Mouse (Mus musculus): ENCODE results near the gene Fam161b. TPM values are rescaled to one million over a fixed set of nuclear protein-coding genes. Genes with fewer than 3 reads are reported as not detected.

The Fam161b gene
- total and polyA plus RNA-seq, 2 experiments from 2014 or later: 9.2 to 9.7 TPM

DNA sequence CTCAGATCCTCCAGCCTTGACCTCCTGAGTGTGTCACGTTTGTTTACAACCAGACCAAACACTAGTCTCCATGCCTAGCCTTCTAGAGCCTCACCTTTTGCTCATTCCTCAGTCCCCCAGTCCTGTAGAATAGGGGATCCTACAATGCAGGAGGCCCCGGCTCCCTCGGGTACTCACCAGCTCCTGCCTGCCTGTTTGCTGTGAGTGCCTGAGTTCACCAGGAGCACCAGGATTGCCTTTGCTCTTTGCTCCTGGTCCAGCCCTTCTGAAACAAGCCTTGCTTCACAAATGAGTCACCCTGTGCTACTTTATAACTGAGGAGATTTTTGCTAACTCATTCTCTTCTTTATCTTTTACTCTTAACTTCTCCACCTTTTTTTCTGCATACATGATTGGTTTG, 39.0 kb upstream of the Fam161b start:
- 72% methylated on average over 3 of the region's 3 CpGs for WGBS
- no peak overlapping the region for H3K9ac ChIP-seq
- ATAC-seq (no peak), DNase-seq (no peak)
- no peaks in the 10 kb centered on the region for H3K9me3 ChIP-seq (ENCODE audit: low read length)
- no peaks in the 10 kb centered on the region for H3K36me3 ChIP-seq (ENCODE audit: insufficient read depth)
- no peak overlapping the region for H3K4me3 ChIP-seq (ENCODE audit: low read depth, low read length)
- H3K27me3 ChIP-seq (ENCODE audit: insufficient read depth, low read length): no peaks in the 10 kb centered on the region
- no peak for TF ChIP-seq CTCF (IDR thresholded peaks at IDR 0.05; ENCODE audit: low read depth)
- H3K4me2 ChIP-seq (ENCODE audit: low read depth): no peak overlapping the region
- no peaks in the 10 kb centered on the region for H3K4me1 ChIP-seq (ENCODE audit: insufficient read depth)
- H3K27ac ChIP-seq (ENCODE audit: low read depth, low read length): no peak overlapping the region

DNA sequence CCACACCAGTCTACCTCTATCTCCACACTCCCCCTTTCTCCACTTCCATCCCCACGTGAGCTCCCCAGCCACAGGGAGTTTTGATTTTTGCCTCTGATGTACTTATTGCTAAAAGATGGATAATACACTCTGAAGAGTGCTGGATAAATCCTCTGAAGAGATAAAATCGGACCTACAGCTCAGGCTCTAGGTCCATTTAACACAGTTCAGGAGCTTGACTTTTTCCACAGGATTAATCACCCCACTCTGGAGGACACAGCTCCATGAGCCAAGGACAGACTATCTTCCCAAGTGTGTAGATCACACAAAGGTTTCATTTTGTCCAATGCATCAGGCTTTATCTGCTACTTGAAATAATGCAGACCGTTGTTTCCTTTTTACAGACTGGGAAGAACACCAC, 38.4 kb upstream of the Fam161b start:
- Histone ChIP-seq H3K36me3 (ENCODE audit: insufficient read depth) (no peaks in the 10 kb centered on the region), H3K9ac (no peak overlapping the region), H3K4me1 (ENCODE audit: insufficient read depth) (no peaks in the 10 kb centered on the region), H3K27ac (ENCODE audit: low read depth, low read length) (no peak overlapping the region), H3K27me3 (ENCODE audit: insufficient read depth, low read length) (no peaks in the 10 kb centered on the region), H3K9me3 (ENCODE audit: low read length) (no peaks in the 10 kb centered on the region), H3K4me3 (ENCODE audit: low read depth, low read length) (no peak overlapping the region), H3K4me2 (ENCODE audit: low read depth) (no peak overlapping the region)
- no peak for TF ChIP-seq CTCF (IDR thresholded peaks at IDR 0.05; ENCODE audit: low read depth)
- 86% methylated on average over 3 of the region's 3 CpGs for WGBS
- DNase-seq (no peak), ATAC-seq (no peak)

GRCm38 (mm10) chr12:84399663-84400062, 38.0 kb upstream of the Fam161b start:
- no peaks in the 10 kb centered on the region for H3K9me3 ChIP-seq (ENCODE audit: low read length)
- no peaks in the 10 kb centered on the region for H3K27me3 ChIP-seq (ENCODE audit: insufficient read depth, low read length)
- H3K4me1 ChIP-seq (ENCODE audit: insufficient read depth): no peaks in the 10 kb centered on the region
- no peak overlapping the region for H3K4me2 ChIP-seq (ENCODE audit: low read depth)
- H3K9ac ChIP-seq: no peak overlapping the region
- TF ChIP-seq CTCF (IDR thresholded peaks at IDR 0.05; ENCODE audit: low read depth): no peak
- no peak overlapping the region for H3K4me3 ChIP-seq (ENCODE audit: low read depth, low read length)
- DNase-seq: no peak
- H3K36me3 ChIP-seq (ENCODE audit: insufficient read depth): no peaks in the 10 kb centered on the region
- WGBS: 85% methylated on average over 9 of the region's 9 CpGs
- no peak overlapping the region for H3K27ac ChIP-seq (ENCODE audit: low read depth, low read length)
- no peak for ATAC-seq

- Histone ChIP-seq H3K27ac (ENCODE audit: low read depth, low read length) (no peak overlapping the region), H3K36me3 (ENCODE audit: insufficient read depth) (no peaks in the 10 kb centered on the region), H3K9ac (no peak overlapping the region), H3K4me2 (ENCODE audit: low read depth) (no peak overlapping the region), H3K4me1 (ENCODE audit: insufficient read depth) (no peaks in the 10 kb centered on the region), H3K9me3 (ENCODE audit: low read length) (no peaks in the 10 kb centered on the region), H3K27me3 (ENCODE audit: insufficient read depth, low read length) (no peaks in the 10 kb centered on the region), H3K4me3 (ENCODE audit: low read depth, low read length) (no peak overlapping the region)
- ATAC-seq (no peak), DNase-seq (no peak)
- TF ChIP-seq CTCF (IDR thresholded peaks at IDR 0.05; ENCODE audit: low read depth): no peak
- 85% methylated on average over 9 of the region's 9 CpGs for WGBS
These were observed 37.5 kb upstream of the Fam161b start for GRCm38 (mm10) chr12:84399135-84399534.

DNA sequence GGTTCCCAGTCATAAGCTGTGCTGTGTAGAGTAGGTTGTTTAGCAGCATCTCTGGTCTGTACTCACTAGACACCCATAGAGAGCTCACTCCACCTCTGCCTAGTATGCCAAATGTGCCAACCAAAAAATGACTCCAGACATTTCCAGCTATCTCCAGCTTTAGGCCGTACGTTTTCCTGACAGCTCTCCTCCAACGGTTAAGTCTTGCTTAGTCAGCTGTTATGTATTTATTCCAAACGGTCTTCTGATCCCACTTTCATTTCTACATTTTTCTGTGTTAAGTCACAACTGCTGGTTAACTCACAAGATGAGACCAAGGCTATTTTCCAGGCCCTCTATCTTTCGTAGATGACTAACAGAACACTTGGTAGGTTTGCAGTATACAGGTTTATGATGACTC, 37.0 kb upstream of the Fam161b start:
- DNase-seq (no peak), ATAC-seq (no peak)
- no peak overlapping the region for H3K9ac ChIP-seq
- TF ChIP-seq CTCF (IDR thresholded peaks at IDR 0.05; ENCODE audit: low read depth): no peak
- H3K4me2 ChIP-seq (ENCODE audit: low read depth): no peak overlapping the region
- H3K36me3 ChIP-seq (ENCODE audit: insufficient read depth): no peaks in the 10 kb centered on the region
- no peaks in the 10 kb centered on the region for H3K4me1 ChIP-seq (ENCODE audit: insufficient read depth)
- H3K27me3 ChIP-seq (ENCODE audit: insufficient read depth, low read length): no peaks in the 10 kb centered on the region
- 90% methylated on average over 5 of the region's 5 CpGs for WGBS
- no peak overlapping the region for H3K4me3 ChIP-seq (ENCODE audit: low read depth, low read length)
- H3K9me3 ChIP-seq (ENCODE audit: low read length): no peaks in the 10 kb centered on the region
- no peak overlapping the region for H3K27ac ChIP-seq (ENCODE audit: low read depth, low read length)

GRCm38 (mm10) chr12:84397685-84398084, 36.1 kb upstream of the Fam161b start:
- no peaks in the 10 kb centered on the region for H3K4me1 ChIP-seq (ENCODE audit: insufficient read depth)
- H3K9me3 ChIP-seq (ENCODE audit: low read length): no peaks in the 10 kb centered on the region
- TF ChIP-seq CTCF (IDR thresholded peaks at IDR 0.05; ENCODE audit: low read depth): no peak
- no peaks in the 10 kb centered on the region for H3K27me3 ChIP-seq (ENCODE audit: insufficient read depth, low read length)
- no peaks in the 10 kb centered on the region for H3K36me3 ChIP-seq (ENCODE audit: insufficient read depth)
- H3K4me3 ChIP-seq (ENCODE audit: low read depth, low read length): no peak overlapping the region
- ATAC-seq (no peak), DNase-seq (no peak)
- H3K4me2 ChIP-seq (ENCODE audit: low read depth): no peak overlapping the region
- H3K9ac ChIP-seq: no peak overlapping the region
- H3K27ac ChIP-seq (ENCODE audit: low read depth, low read length): no peak overlapping the region

- 91% methylated on average over 14 of the region's 14 CpGs for WGBS
- no peaks in the 10 kb centered on the region for H3K36me3 ChIP-seq (ENCODE audit: insufficient read depth)
- no peak for TF ChIP-seq CTCF (IDR thresholded peaks at IDR 0.05; ENCODE audit: low read depth)
These were observed 35.5 kb upstream of the Fam161b start for GRCm38 (mm10) chr12:84396947-84397679.

More at GRCm38 (mm10) chr12:84396947-84397679, 35.5 kb upstream of the Fam161b start:
- H3K27ac ChIP-seq (ENCODE audit: low read depth, low read length): no peak overlapping the region
- no peak overlapping the region for H3K4me3 ChIP-seq (ENCODE audit: low read depth, low read length)
- H3K4me1 ChIP-seq (ENCODE audit: insufficient read depth): no peaks in the 10 kb centered on the region
- H3K9me3 ChIP-seq (ENCODE audit: low read length): no peaks in the 10 kb centered on the region
- no peak for DNase-seq
- H3K27me3 ChIP-seq (ENCODE audit: insufficient read depth, low read length): no peaks in the 10 kb centered on the region
- H3K4me2 ChIP-seq (ENCODE audit: low read depth): no peak overlapping the region
- no peak overlapping the region for H3K9ac ChIP-seq
- no peak for ATAC-seq
